Mouse (Mus musculus) embryonic facial prominence, embryonic 12.5 days (tissue): ENCODE measurements around the gene Serpina6. TPM values are rescaled to one million over a fixed set of nuclear protein-coding genes. Genes with fewer than 3 reads are reported as not detected.
"Not testable (repeated sequence)": the region's sequence is repeated elsewhere in the genome, so short reads cannot be mapped to it uniquely, and the experiment has no call there.

Source experiments
- ATAC-seq: fragments of 200-750 bp; cut with Nextera tagmentation; 2 replicates; pipeline ENCODE4 v1.8.0; 2017; ENCODE audit not compliant: insufficient number of reproducible peaks, insufficient read depth, low FRiP score, low TSS enrichment
- H3K27ac ChIP-seq: fragments of 300-500 bp; sonication (generic); 2 replicates; pipeline ENCODE4 v1.5.1; 2016; ENCODE audit warnings: mild to moderate bottlenecking
- H3K27me3 ChIP-seq: fragments of 300-500 bp; sonication (generic); 2 replicates; pipeline ENCODE4 v1.6.1; 2016; ENCODE audit warnings: mild to moderate bottlenecking, moderate library complexity
- H3K36me3 ChIP-seq: fragments of 300-500 bp; sonication (generic); 2 replicates; pipeline ENCODE4 v1.6.1; 2016; ENCODE audit warnings: mild to moderate bottlenecking
- H3K4me1 ChIP-seq: fragments of 300-500 bp; sonication (generic); 2 replicates; pipeline ENCODE4 v1.6.1; 2016
- H3K4me2 ChIP-seq: fragments of 300-500 bp; sonication (generic); replicated peaks from 2 replicates; pipeline ENCODE4 v1.6.1; 2016; ENCODE audit warnings: mild to moderate bottlenecking, moderate library complexity
- H3K4me3 ChIP-seq: fragments of 300-500 bp; sonication (generic); 2 replicates; pipeline ENCODE4 v1.5.1; 2016; ENCODE audit warnings: mild to moderate bottlenecking
- H3K9ac ChIP-seq: fragments of 300-500 bp; sonication (generic); 2 replicates; pipeline ENCODE4 v1.6.1; 2016; ENCODE audit warnings: mild to moderate bottlenecking, moderate library complexity
- H3K9me3 ChIP-seq: fragments of 300-500 bp; sonication (generic); 2 replicates; pipeline ENCODE4 v1.6.1; 2016; ENCODE audit warnings: mild to moderate bottlenecking, moderate library complexity
- WGBS: fragments of 180-500 bp; shearing (Covaris S2); methylation state at CpG from one replicate; pipeline ENCODE4 v1.1.7; 2016; 5-methylcytosine and 5-hydroxymethylcytosine counted together
- polyA plus RNA-seq: library from polyadenylated mRNA; unstranded; fragments of >200 nt; fragmentation: Nextera tagmentation; extraction: Ambion mirVana; gene quantifications from 2 replicates; pipeline ENCODE4 v1.2.1, GENCODE M21; 2016

The Serpina6 gene
- polyA plus RNA-seq, 1 experiment from 2014 or later, result 0.55 TPM

- not testable (repeated sequence) for H3K9me3 ChIP-seq, H3K9ac ChIP-seq, H3K36me3 ChIP-seq, H3K4me2 ChIP-seq, H3K4me1 ChIP-seq, ATAC-seq, H3K27ac ChIP-seq, H3K4me3 ChIP-seq, H3K27me3 ChIP-seq
- WGBS, result 95% methylated on average over 1 of the region's 1 CpGs
These were observed 22.8 kb upstream of the Serpina6 start for GRCm38 (mm10) chr12:103679853-103680252.

GRCm38 (mm10) chr12:103676039-103676438 is 19.0 kb upstream of the Serpina6 start, which contains the start of gene Serpina16:
TSS of gene Serpina16 (minus strand) at chr12:103676139.
- Histone ChIP-seq H3K9ac (no peak within 1 kb of the TSS), H3K27ac (no peak within 1 kb of the TSS), H3K4me3 (no peak within 1 kb of the TSS), H3K36me3 (no peaks in the 10 kb centered on the region), H3K4me1 (no peaks in the 10 kb centered on the region), H3K4me2 (no peak within 1 kb of the TSS), H3K9me3 (no peaks in the 10 kb centered on the region), H3K27me3 (no peaks in the 10 kb centered on the region)
- ATAC-seq, result no peak
- 84% methylated on average over 1 of the region's 1 CpGs for WGBS

- H3K4me3 ChIP-seq, result no peak overlapping the region
- H3K9me3 ChIP-seq, result no peaks in the 10 kb centered on the region
- no peak overlapping the region for H3K4me2 ChIP-seq
- H3K9ac ChIP-seq, result no peak overlapping the region
- WGBS, result 77% methylated on average over 2 of the region's 2 CpGs
- no peaks in the 10 kb centered on the region for H3K36me3 ChIP-seq
- no peak for ATAC-seq
- no peak overlapping the region for H3K27ac ChIP-seq
- H3K27me3 ChIP-seq, result no peaks in the 10 kb centered on the region
- H3K4me1 ChIP-seq, result no peaks in the 10 kb centered on the region
These were observed 16.2 kb upstream of the Serpina6 start for GRCm38 (mm10) chr12:103673179-103673578.

- Histone ChIP-seq H3K27ac (no peak overlapping the region), H3K36me3 (no peaks in the 10 kb centered on the region), H3K9me3 (no peaks in the 10 kb centered on the region), H3K4me2 (no peak overlapping the region), H3K4me1 (no peaks in the 10 kb centered on the region), H3K9ac (no peak overlapping the region), H3K27me3 (no peaks in the 10 kb centered on the region), H3K4me3 (no peak overlapping the region)
- ATAC-seq, result no peak
- 73% methylated on average over 3 of the region's 3 CpGs for WGBS
These were observed 14.5 kb upstream of the Serpina6 start for GRCm38 (mm10) chr12:103671483-103671882.

GRCm38 (mm10) chr12:103670964-103671363 is 14.0 kb upstream of the Serpina6 start:
- H3K27ac ChIP-seq, result no peak overlapping the region
- H3K36me3 ChIP-seq, result no peaks in the 10 kb centered on the region
- no peaks in the 10 kb centered on the region for H3K27me3 ChIP-seq
- H3K4me3 ChIP-seq, result no peak overlapping the region
- no peaks in the 10 kb centered on the region for H3K4me1 ChIP-seq
- no peak overlapping the region for H3K4me2 ChIP-seq
- no peak for ATAC-seq
- H3K9ac ChIP-seq, result no peak overlapping the region
- no peaks in the 10 kb centered on the region for H3K9me3 ChIP-seq
- WGBS, result 68% methylated on average over 2 of the region's 2 CpGs

- Histone ChIP-seq H3K9ac (no peak overlapping the region), H3K36me3 (no peaks in the 10 kb centered on the region), H3K4me1 (no peaks in the 10 kb centered on the region), H3K27ac (no peak overlapping the region), H3K27me3 (no peaks in the 10 kb centered on the region), H3K9me3 (no peaks in the 10 kb centered on the region), H3K4me3 (no peak overlapping the region), H3K4me2 (no peak overlapping the region)
- 85% methylated on average over 5 of the region's 5 CpGs for WGBS
- no peak for ATAC-seq
These were observed 13.3 kb upstream of the Serpina6 start for GRCm38 (mm10) chr12:103670344-103670743.

- no peak for ATAC-seq
- H3K9ac ChIP-seq, result no peak overlapping the region
These were observed 8.3 kb upstream of the Serpina6 start for GRCm38 (mm10) chr12:103665286-103665685.

GRCm38 (mm10) chr12:103662053-103662452 is 5.0 kb upstream of the Serpina6 start:
- not testable (repeated sequence) for H3K4me3 ChIP-seq, ATAC-seq, H3K27me3 ChIP-seq, H3K36me3 ChIP-seq, H3K27ac ChIP-seq, H3K9ac ChIP-seq, H3K4me1 ChIP-seq, H3K9me3 ChIP-seq, H3K4me2 ChIP-seq

More at GRCm38 (mm10) chr12:103665286-103665685, 8.3 kb upstream of the Serpina6 start:
- 84% methylated on average over 3 of the region's 3 CpGs for WGBS
- Histone ChIP-seq H3K4me2 (no peak overlapping the region), H3K36me3 (no peaks in the 10 kb centered on the region), H3K27me3 (no peaks in the 10 kb centered on the region), H3K4me3 (no peak overlapping the region), H3K9me3 (no peaks in the 10 kb centered on the region), H3K27ac (no peak overlapping the region), H3K4me1 (no peaks in the 10 kb centered on the region)

GRCm38 (mm10) chr12:103660076-103660475 is 3.1 kb upstream of the Serpina6 start:
- Histone ChIP-seq H3K27me3 (no peaks in the 10 kb centered on the region), H3K9ac (no peak overlapping the region), H3K4me2 (no peak overlapping the region), H3K9me3 (no peaks in the 10 kb centered on the region), H3K27ac (no peak overlapping the region), H3K4me1 (no peaks in the 10 kb centered on the region), H3K36me3 (no peaks in the 10 kb centered on the region), H3K4me3 (no peak overlapping the region)
- 86% methylated on average over 5 of the region's 5 CpGs for WGBS
- ATAC-seq, result no peak

GRCm38 (mm10) chr12:103659171-103659570 is 2.2 kb upstream of the Serpina6 start:
- Histone ChIP-seq H3K4me2 (no peak overlapping the region), H3K9me3 (no peaks in the 10 kb centered on the region), H3K27me3 (no peaks in the 10 kb centered on the region), H3K4me1 (no peaks in the 10 kb centered on the region), H3K4me3 (no peak overlapping the region), H3K9ac (no peak overlapping the region), H3K27ac (no peak overlapping the region), H3K36me3 (no peaks in the 10 kb centered on the region)
- no peak for ATAC-seq
- 86% methylated on average over 2 of the region's 2 CpGs for whole genome bisulfite sequencing

GRCm38 (mm10) chr12:103657991-103658390 is 979 bp upstream of the Serpina6 start:
- no peak overlapping the region for H3K9ac ChIP-seq
- H3K4me1 ChIP-seq, result no peaks in the 10 kb centered on the region
- ATAC-seq, result no peak

GRCm38 (mm10) chr12:103655123-103656044 is 1.6 kb downstream of the Serpina6 start:
- Histone ChIP-seq H3K9ac (no peak overlapping the region), H3K36me3 (no peaks in the 10 kb centered on the region), H3K4me3 (no peak overlapping the region), H3K27me3 (no peaks in the 10 kb centered on the region), H3K9me3 (no peaks in the 10 kb centered on the region), H3K4me1 (no peaks in the 10 kb centered on the region), H3K27ac (no peak overlapping the region), H3K4me2 (no peak overlapping the region)
- ATAC-seq, result no peak
- WGBS, result 82% methylated on average over 7 of the region's 7 CpGs

More at GRCm38 (mm10) chr12:103657991-103658390, 979 bp upstream of the Serpina6 start:
- no peak overlapping the region for H3K27ac ChIP-seq
- WGBS, result 81% methylated on average over 10 of the region's 10 CpGs
- no peaks in the 10 kb centered on the region for H3K27me3 ChIP-seq
- no peak overlapping the region for H3K4me3 ChIP-seq
- no peak overlapping the region for H3K4me2 ChIP-seq
- no peaks in the 10 kb centered on the region for H3K9me3 ChIP-seq
- H3K36me3 ChIP-seq, result no peaks in the 10 kb centered on the region
